Mouse (Mus musculus): ENCODE results near the gene Acy3.
"Not testable (repeated sequence)": the region's sequence is repeated elsewhere in the genome, so short reads cannot be mapped to it uniquely, and the experiment has no call there.

Acy3 gene

GRCm38 (mm10) chr19:3972229-3972628 is 14.1 kb upstream of the Acy3 start, which contains the start of gene Aldh3b2:
TSS of gene Aldh3b2 (plus strand) at chr19:3972328.
- in situ Hi-C loops (cut with MboI; ENCODE audit: low sequenced_read_pairs): no loop called here

DNA sequence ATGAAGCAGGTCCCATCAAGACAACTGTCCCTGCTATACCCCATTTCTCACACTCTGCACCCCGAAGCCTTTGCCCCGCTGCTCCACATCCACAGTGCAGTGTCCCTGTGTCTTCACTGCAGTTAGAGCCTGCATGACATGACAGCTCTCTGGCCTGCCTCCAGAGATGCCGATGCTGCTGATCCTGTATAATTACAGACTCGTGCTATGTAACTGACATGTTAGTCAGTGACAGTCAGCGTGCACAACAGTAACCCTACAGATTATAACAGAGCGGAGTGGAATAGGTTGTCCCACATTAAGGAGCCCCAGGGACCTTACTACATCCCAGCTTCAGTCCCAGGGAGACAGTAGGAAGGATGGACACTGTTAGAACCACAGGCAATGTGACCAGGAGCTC is 11.8 kb upstream of the Acy3 start:
- in situ Hi-C loops (cut with MboI; ENCODE audit: low sequenced_read_pairs): not testable (repeated sequence)

DNA sequence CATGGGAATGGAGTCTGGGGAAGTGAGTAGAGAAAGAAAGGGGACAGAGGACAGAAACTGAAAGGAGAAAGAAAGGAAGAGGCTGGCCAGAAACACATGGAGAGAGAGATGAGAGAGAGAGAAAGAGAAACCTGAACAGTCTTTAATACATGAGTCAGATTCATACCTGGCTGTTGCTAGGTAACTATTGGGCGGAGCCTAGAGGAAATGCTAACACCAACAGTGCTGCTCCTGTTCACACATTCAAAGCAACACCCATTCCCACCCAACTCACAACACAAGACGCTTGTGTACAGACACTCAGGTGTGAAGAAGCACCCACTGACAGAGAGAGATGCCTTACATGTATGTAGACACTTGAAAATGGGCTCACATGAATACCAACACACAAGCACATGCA is 10.5 kb upstream of the Acy3 start:
- in situ Hi-C loops (cut with MboI; ENCODE audit: low sequenced_read_pairs): no loop called here

DNA sequence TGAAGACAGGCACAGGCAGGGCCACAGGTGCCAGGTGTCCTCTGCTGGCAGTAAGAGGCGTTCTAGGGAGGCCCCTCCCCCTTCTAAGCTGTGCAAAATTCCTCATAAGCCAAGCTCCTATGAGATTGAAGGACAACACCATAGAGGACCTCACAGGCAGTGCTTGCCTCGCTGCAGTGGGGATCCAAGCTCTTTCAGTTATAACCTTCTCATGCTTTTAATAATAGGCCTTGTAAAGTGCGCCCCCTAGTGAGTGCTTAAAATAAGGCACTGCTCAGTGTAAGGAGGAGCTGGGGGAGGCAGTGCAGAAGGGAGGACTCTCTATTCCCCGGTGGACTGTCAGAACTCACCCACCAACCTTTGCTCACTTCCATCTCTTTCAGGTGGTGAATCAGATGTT is 6.1 kb upstream of the Acy3 start:
- in situ Hi-C loops (cut with MboI; ENCODE audit: low sequenced_read_pairs): no loop called here

DNA sequence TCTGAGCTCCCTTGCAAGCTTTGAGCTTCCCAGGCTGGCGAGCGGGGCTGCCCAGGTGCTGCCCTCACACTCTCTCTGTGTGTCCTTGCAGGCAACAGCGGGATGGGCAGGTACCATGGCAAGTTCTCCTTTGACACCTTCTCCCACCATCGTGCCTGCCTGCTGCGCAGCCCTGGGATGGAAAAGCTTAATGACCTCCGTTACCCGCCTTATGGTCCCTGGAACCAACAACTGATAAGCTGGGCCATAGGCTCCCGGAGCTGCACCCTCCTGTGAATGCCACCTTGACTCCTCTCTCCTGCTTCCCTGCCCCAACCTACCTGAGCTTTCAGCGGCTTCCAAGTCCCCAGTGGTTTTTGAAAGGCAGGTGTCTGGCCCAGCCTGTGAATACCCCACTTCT is 5.5 kb upstream of the Acy3 start:
- in situ Hi-C loops (cut with MboI; ENCODE audit: low sequenced_read_pairs): no loop called here

DNA sequence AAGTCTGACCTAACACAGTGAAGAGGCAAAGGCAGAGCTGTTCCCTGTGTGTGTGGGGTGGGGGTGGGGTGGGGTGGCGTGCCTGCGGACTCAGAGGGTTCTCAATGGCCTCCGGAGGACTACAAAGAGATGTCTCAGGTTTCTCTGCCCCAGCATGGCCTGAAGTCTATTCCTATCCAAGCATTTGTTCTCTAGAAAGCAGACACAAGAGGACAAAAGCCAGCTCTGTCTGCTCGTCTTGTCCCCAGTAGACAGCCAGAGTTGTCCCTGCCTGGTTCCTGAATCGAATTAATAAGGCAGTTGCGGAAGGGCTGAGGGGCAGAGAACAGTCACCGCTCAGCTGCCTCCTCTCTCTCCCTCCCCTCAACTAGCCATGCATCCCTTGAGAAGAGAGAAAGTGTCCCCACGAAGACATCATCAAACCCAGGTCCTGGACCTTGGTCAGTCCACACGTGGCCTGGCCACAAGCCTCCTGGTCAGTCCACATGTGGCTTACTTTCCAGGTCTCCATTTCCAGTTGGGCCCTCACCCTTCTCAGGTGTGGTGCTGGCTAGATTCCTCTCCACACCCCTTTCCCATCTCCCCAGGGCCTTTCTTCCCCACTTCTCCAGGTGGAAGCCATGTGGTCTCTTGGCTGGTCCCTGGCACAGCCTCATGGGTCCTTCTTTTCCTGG is 2.7 kb upstream of the Acy3 start:
- in situ Hi-C loops (cut with MboI; ENCODE audit: low sequenced_read_pairs): no loop called here

GRCm38 (mm10) chr19:3985261-3985681 is 1.1 kb upstream of the Acy3 start:
- in situ Hi-C loops (cut with MboI; ENCODE audit: low sequenced_read_pairs): no loop called here

DNA sequence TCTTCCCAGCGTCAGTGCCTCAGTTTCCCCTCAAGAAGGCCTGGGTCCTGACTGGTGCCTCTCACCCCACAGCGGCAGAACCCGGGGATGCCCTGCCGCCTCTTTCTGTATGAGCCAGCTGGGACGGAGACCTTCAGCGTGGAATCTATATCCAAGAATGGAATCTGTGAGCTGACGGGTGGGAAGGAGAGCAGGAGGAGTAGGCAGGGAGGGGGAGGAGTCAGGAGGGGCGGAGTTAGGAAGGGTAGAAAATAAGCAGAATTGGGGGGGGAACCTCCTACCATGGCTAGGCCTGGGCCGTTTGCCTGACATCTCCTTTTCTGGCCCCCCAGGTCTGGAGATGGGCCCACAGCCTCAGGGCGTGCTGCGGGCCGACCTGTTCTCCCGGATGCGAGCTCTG is 1.7 kb downstream of the Acy3 start:
- in situ Hi-C loops (cut with MboI; ENCODE audit: low sequenced_read_pairs): no loop called here

GRCm38 (mm10) chr19:3988750-3989149 is 2.4 kb downstream of the Acy3 start:
- in situ Hi-C loops (cut with MboI; ENCODE audit: low sequenced_read_pairs): no loop called here

DNA sequence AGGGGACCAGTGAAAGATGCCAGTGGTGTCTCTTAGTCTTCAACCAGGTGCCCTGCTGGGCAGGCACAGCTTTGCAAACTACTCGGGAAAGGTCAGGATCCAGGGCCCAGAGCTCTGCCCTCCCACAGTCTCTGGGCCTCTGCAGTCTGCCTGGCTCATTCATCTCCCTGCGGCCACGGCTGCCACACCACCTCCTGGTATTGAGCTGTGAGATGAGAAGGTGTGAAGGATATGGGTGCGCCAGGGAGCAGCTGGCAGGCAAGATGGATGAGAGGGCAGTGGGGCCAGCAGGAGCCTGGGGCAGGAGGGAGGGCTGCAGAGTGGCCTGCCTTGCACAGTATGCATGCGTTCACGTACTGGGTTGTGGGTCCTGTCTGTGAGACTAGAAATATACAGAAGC is 4.4 kb downstream of the Acy3 start:
- in situ Hi-C loops (cut with MboI; ENCODE audit: low sequenced_read_pairs): no loop called here

DNA sequence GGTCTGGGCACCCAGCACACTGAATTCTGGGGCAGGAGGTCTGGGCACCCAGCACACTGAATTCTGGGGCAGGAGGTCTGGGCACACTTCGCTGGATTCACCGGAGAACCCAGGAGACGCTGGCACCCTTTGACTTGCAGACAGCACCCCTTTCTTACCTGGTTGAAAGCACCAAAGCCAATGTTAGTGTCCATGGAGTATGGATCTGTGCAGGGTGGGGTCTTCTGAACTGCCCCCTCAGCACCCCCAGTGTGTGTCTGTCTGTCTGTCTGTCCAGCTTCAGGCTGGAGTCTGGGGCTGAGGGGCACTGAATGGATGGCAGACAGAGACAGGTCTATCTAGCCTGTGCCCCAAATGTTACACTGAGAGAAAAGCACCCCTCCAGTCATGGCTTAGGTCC is 5.2 kb downstream of the Acy3 start:
- in situ Hi-C loops (cut with MboI; ENCODE audit: low sequenced_read_pairs): no loop called here

DNA sequence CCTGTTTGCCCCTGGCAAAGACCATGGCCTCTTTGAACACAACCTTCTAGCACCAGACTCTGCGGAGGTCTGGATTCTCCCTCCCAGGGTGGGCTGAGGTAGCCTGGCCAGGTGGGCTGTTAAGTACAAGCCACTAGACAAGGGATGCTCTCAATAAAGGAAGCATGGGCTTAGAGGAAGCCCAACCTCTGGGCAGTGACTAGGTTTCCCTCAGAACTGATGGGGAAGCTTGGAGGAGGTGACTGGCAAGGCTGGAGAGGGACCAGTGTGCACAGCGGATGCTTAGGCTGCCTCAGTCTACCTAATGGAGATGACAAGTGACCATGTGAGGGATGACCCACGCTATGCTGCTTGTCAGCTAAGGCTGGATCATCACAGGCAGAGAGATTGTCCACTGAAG is 5.6 kb downstream of the Acy3 start:
- in situ Hi-C loops (cut with MboI; ENCODE audit: low sequenced_read_pairs): no loop called here

- in situ Hi-C loops (cut with MboI; ENCODE audit: low sequenced_read_pairs): no loop called here
Observed at GRCm38 (mm10) chr19:3992416-3992815, 6.0 kb downstream of the Acy3 start, which contains the start of gene Tbx10. TSS of gene Tbx10 (plus strand) at chr19:3992752.

- in situ Hi-C loops (cut with MboI; ENCODE audit: low sequenced_read_pairs): no loop called here
Observed at GRCm38 (mm10) chr19:3994932-3995331, 8.6 kb downstream of the Acy3 start.

DNA sequence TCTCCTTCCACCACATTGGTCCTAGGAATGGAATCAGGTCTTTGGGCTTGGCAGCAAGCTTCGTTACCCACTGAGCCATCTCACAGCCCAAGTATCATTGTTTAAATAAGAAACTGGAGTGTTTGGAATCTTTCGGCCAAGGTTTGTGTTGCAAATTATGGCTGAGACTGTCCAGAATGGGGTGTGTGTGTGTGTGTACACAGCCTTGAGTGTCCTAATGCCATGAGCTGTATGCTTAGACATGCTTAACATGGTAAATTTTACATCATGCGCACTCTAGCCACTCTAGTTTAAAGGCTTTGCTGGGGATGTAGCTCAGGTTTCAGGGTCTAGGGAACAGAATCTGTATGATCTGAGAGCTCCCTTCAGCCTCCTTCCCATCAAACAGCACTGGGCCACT is 9.1 kb downstream of the Acy3 start:
- in situ Hi-C loops (cut with MboI; ENCODE audit: low sequenced_read_pairs): no loop called here

DNA sequence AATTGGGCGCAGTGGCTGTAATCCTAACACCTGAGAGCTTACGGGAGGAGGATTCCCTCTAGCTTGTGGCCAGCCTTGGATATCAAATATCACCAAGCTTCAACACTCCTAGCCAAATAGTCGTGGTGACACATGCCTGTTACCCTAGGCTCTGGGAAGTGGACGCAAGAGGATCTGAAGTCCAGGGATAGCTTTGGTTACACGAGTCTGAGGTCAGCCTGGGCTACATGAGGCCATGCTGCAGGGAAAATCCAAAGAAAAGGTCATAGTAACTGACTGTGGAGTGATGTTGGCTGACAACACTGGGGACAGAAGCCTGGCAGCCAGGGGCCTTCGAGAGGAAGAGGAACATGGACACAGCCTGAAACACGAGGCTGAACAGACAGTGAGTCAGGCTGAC is 9.7 kb downstream of the Acy3 start:
- in situ Hi-C loops (cut with MboI; ENCODE audit: low sequenced_read_pairs): no loop called here

GRCm38 (mm10) chr19:3996747-3997146 is 10.4 kb downstream of the Acy3 start:
- in situ Hi-C loops (cut with MboI; ENCODE audit: low sequenced_read_pairs): no loop called here

GRCm38 (mm10) chr19:3997231-3997630 is 10.9 kb downstream of the Acy3 start:
- in situ Hi-C loops (cut with MboI; ENCODE audit: low sequenced_read_pairs): no loop called here

DNA sequence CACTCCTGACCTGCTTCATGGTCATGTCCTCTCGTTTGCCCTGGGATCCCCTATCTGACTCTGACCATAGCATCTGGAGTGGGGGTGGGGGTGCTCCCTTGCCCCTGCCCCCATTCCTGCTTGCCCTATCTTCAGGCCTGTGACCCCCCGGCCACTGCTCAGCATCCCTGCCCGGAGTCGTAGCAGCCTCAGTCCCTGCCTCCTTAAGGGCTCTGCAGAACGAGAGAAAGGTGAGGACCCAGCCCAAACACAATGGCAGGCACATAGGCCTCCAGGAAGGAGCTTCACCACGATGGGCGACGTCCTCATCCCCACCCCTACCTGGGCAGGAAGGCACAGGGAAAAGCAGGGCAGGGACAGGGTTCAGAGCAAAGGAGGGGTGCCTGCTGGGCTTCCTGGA is 12.0 kb downstream of the Acy3 start:
- in situ Hi-C loops (cut with MboI; ENCODE audit: low sequenced_read_pairs): no loop called here

- in situ Hi-C loops (cut with MboI; ENCODE audit: low sequenced_read_pairs): no loop called here
Observed at GRCm38 (mm10) chr19:3999121-3999730, 12.9 kb downstream of the Acy3 start.

DNA sequence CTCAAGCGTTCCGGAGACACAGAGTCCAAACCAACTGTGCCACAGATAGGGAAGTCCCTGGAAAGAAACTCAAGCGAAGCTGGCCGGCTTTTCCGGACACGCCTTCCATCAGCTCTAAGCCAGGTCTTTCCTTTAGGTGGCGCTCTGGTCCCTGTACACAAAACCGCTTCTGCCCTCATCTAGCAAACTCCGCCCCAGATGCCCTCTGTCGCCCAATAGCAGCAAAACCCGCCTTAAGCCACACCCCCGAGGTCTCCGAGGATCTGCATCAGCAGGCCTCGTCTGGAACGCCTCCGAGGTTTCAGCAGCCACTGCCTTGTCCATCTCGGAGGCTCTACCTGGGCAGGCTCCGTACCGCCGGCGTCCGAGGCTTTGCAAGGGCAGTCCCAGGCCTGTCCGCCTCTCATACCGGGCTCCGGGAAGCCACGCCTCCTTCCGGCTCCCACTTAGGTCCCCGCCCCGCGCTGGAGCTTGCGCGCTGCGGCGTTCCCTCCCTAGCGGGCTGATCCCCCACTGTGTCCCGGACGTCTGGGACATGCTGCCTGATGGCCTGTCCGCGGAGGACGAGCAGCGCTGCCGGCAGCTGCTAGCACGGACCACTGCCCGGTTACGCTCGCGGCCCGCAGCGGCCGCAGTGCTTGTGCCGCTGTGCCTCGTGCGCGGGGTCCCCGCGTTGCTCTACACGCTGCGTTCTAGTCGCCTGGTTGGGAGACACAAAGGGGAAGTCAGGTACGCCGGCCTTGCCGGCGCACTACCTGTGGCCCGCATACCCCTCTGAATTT is 13.9 kb downstream of the Acy3 start, which contains the start of the genes Nudt8 and Gm49405:
TSS of gene Nudt8 (plus strand) at position 462 of the 782 bp plus-strand sequence.
TSS of gene Gm49405 (plus strand) at position 508 of the 782 bp plus-strand sequence.
- in situ Hi-C loops (cut with MboI; ENCODE audit: low sequenced_read_pairs): no loop called here

Data from CH12F3 (cell line).